Mouse (Mus musculus) liver, embryonic 12.5 days (tissue): Measurements from ENCODE around the gene Cdk20. TPM values are rescaled to one million over a fixed set of nuclear protein-coding genes. Genes with fewer than 3 reads are reported as not detected.

Experiments used
- ATAC-seq: fragments of 200-750 bp; cut with Nextera tagmentation; 2 replicates; pipeline ENCODE4 v1.8.0; 2017; ENCODE audit warnings: moderate number of reproducible peaks, mild to moderate bottlenecking, moderate library complexity
- H3K27ac ChIP-seq: fragments of 300-500 bp; sonication (generic); 2 replicates; pipeline ENCODE4 v1.5.1; 2016; ENCODE audit warnings: mild to moderate bottlenecking
- H3K27me3 ChIP-seq: fragments of 300-500 bp; sonication (generic); replicated peaks from 2 replicates; pipeline ENCODE4 v1.6.1; 2016; ENCODE audit warnings: mild to moderate bottlenecking, moderate library complexity
- H3K36me3 ChIP-seq: fragments of 300-500 bp; sonication (generic); 2 replicates; pipeline ENCODE4 v1.6.1; 2016; ENCODE audit warnings: mild to moderate bottlenecking, moderate library complexity
- H3K4me1 ChIP-seq: fragments of 300-500 bp; sonication (generic); 2 replicates; pipeline ENCODE4 v1.6.1; 2016
- H3K4me2 ChIP-seq: fragments of 300-500 bp; sonication (generic); 2 replicates; pipeline ENCODE4 v1.6.1; 2016; ENCODE audit warnings: mild to moderate bottlenecking, moderate library complexity
- H3K4me3 ChIP-seq: fragments of 300-500 bp; sonication (generic); 2 replicates; pipeline ENCODE4 v1.5.1; 2016; ENCODE audit warnings: mild to moderate bottlenecking, moderate library complexity
- H3K9ac ChIP-seq: fragments of 300-500 bp; sonication (generic); 2 replicates; pipeline ENCODE4 v1.6.1; 2016; ENCODE audit warnings: mild to moderate bottlenecking, moderate library complexity
- H3K9me3 ChIP-seq: fragments of 300-500 bp; sonication (generic); replicated peaks from 2 replicates; pipeline ENCODE4 v1.6.1; 2016; ENCODE audit warnings: mild to moderate bottlenecking, moderate library complexity
- WGBS: fragments of 180-500 bp; shearing (Covaris S2); methylation state at CpG from one replicate; pipeline ENCODE4 v1.1.7; 2016; ENCODE audit not compliant: insufficient replicate concordance; 5-methylcytosine and 5-hydroxymethylcytosine counted together
- polyA plus RNA-seq: library from polyadenylated mRNA; unstranded; fragments of >200 nt; fragmentation: Nextera tagmentation; extraction: Ambion mirVana; gene quantifications from 2 replicates; pipeline ENCODE4 v1.2.1, GENCODE M21; 2016

The Cdk20 gene
- polyA plus RNA-seq, 1 experiment from 2014 or later = 5.5 TPM

- ATAC-seq = no peak
- H3K9me3 ChIP-seq = no peaks in the 10 kb centered on the region
- no peaks in the 10 kb centered on the region for H3K27me3 ChIP-seq
- no peak overlapping the region for H3K4me2 ChIP-seq
- no peak overlapping the region for H3K4me3 ChIP-seq
- no peaks in the 10 kb centered on the region for H3K36me3 ChIP-seq
- H3K4me1 ChIP-seq = peaks cover 53% of the 10 kb centered on the region
- no peak overlapping the region for H3K9ac ChIP-seq
- no peak overlapping the region for H3K27ac ChIP-seq
- 35% methylated on average over 3 of the region's 3 CpGs for WGBS
These were observed 28.6 kb upstream of the Cdk20 start for GRCm38 (mm10) chr13:64403519-64403918.

- WGBS = 70% methylated on average over 6 of the region's 6 CpGs
These were observed 26.6 kb upstream of the Cdk20 start for GRCm38 (mm10) chr13:64405550-64405949.

GRCm38 (mm10) chr13:64407992-64408391 lies 24.1 kb upstream of the Cdk20 start:
- Histone ChIP-seq H3K27ac (no peak overlapping the region), H3K4me2 (no peak overlapping the region), H3K27me3 (no peaks in the 10 kb centered on the region), H3K9me3 (no peaks in the 10 kb centered on the region), H3K9ac (no peak overlapping the region), H3K4me3 (no peak overlapping the region), H3K36me3 (no peaks in the 10 kb centered on the region), H3K4me1 (peaks cover 71% of the 10 kb centered on the region)
- WGBS = 69% methylated on average over 5 of the region's 5 CpGs
- no peak for ATAC-seq

More at GRCm38 (mm10) chr13:64405550-64405949, 26.6 kb upstream of the Cdk20 start:
- Histone ChIP-seq H3K36me3 (no peaks in the 10 kb centered on the region), H3K27me3 (no peaks in the 10 kb centered on the region), H3K9ac (no peak overlapping the region), H3K27ac (no peak overlapping the region), H3K4me2 (no peak overlapping the region), H3K9me3 (no peaks in the 10 kb centered on the region), H3K4me1 (peaks cover 71% of the 10 kb centered on the region), H3K4me3 (no peak overlapping the region)
- ATAC-seq = no peak

- H3K4me1 ChIP-seq = peaks cover 60% of the 10 kb centered on the region
- 14% methylated on average over 5 of the region's 5 CpGs for WGBS
- peak overlapping the region; percentile 41; the same call in 1 of the 2 replicates for H3K9ac ChIP-seq
These were observed 21.5 kb upstream of the Cdk20 start for GRCm38 (mm10) chr13:64410604-64411003.

GRCm38 (mm10) chr13:64411282-64411681 lies 20.8 kb upstream of the Cdk20 start:
- peak overlapping the region; percentile 94 for H3K27ac ChIP-seq
- peak overlapping the region; percentile 41 for H3K9ac ChIP-seq
- H3K27me3 ChIP-seq = no peaks in the 10 kb centered on the region
- H3K4me2 ChIP-seq = peak overlapping the region; percentile 62
- peaks cover 60% of the 10 kb centered on the region for H3K4me1 ChIP-seq
- WGBS = 23% methylated on average over 2 of the region's 2 CpGs
- H3K36me3 ChIP-seq = no peaks in the 10 kb centered on the region
- ATAC-seq = peak; percentile 85
- no peaks in the 10 kb centered on the region for H3K9me3 ChIP-seq
- H3K4me3 ChIP-seq = peak overlapping the region; percentile 29

More at GRCm38 (mm10) chr13:64410604-64411003, 21.5 kb upstream of the Cdk20 start:
- Histone ChIP-seq H3K4me3 (no peak overlapping the region), H3K36me3 (no peaks in the 10 kb centered on the region), H3K9me3 (no peaks in the 10 kb centered on the region), H3K4me2 (peak overlapping the region; percentile 62), H3K27me3 (no peaks in the 10 kb centered on the region), H3K27ac (peak overlapping the region; percentile 94)
- peak; percentile 81 for ATAC-seq

GRCm38 (mm10) chr13:64412752-64413257 lies 19.3 kb upstream of the Cdk20 start:
- H3K4me1 ChIP-seq = peaks cover 61% of the 10 kb centered on the region
- H3K4me3 ChIP-seq = no peak overlapping the region
- no peaks in the 10 kb centered on the region for H3K36me3 ChIP-seq
- H3K9ac ChIP-seq = no peak overlapping the region
- peak overlapping the region; percentile 94 for H3K27ac ChIP-seq
- H3K4me2 ChIP-seq = peak overlapping the region; percentile 10; the same call in 1 of the 2 replicates
- WGBS = 25% methylated on average over 2 of the region's 2 CpGs
- H3K9me3 ChIP-seq = no peaks in the 10 kb centered on the region
- peak; percentile 50 for ATAC-seq
- H3K27me3 ChIP-seq = no peaks in the 10 kb centered on the region

GRCm38 (mm10) chr13:64415659-64416058 lies 16.5 kb upstream of the Cdk20 start:
- H3K27ac ChIP-seq = no peak overlapping the region
- 73% methylated on average over 2 of the region's 2 CpGs for WGBS
- no peaks in the 10 kb centered on the region for H3K36me3 ChIP-seq
- H3K4me1 ChIP-seq = peaks cover 37% of the 10 kb centered on the region
- H3K4me3 ChIP-seq = no peak overlapping the region
- no peak overlapping the region for H3K4me2 ChIP-seq
- no peak for ATAC-seq
- H3K27me3 ChIP-seq = no peaks in the 10 kb centered on the region
- H3K9me3 ChIP-seq = no peaks in the 10 kb centered on the region
- H3K9ac ChIP-seq = no peak overlapping the region

GRCm38 (mm10) chr13:64416955-64417601 lies 15.0 kb upstream of the Cdk20 start:
- no peaks in the 10 kb centered on the region for H3K9me3 ChIP-seq

GRCm38 (mm10) chr13:64420847-64421246 lies 11.3 kb upstream of the Cdk20 start:
- H3K27ac ChIP-seq = no peak overlapping the region
- no peak for ATAC-seq
- peaks cover 13% of the 10 kb centered on the region for H3K4me1 ChIP-seq
- no peak overlapping the region for H3K4me2 ChIP-seq
- WGBS = 34% methylated on average over 1 of the region's 1 CpGs
- H3K9me3 ChIP-seq = no peaks in the 10 kb centered on the region
- no peaks in the 10 kb centered on the region for H3K27me3 ChIP-seq
- no peak overlapping the region for H3K4me3 ChIP-seq
- H3K36me3 ChIP-seq = no peaks in the 10 kb centered on the region
- no peak overlapping the region for H3K9ac ChIP-seq

More at GRCm38 (mm10) chr13:64416955-64417601, 15.0 kb upstream of the Cdk20 start:
- 68% methylated on average over 5 of the region's 5 CpGs for WGBS
- Histone ChIP-seq H3K9ac (no peak overlapping the region), H3K4me2 (no peak overlapping the region), H3K4me3 (no peak overlapping the region), H3K27me3 (no peaks in the 10 kb centered on the region), H3K27ac (no peak overlapping the region), H3K36me3 (no peaks in the 10 kb centered on the region), H3K4me1 (peaks cover 29% of the 10 kb centered on the region)
- ATAC-seq = no peak

GRCm38 (mm10) chr13:64421386-64421785 lies 10.7 kb upstream of the Cdk20 start:
- H3K27me3 ChIP-seq = no peaks in the 10 kb centered on the region
- H3K27ac ChIP-seq = 0 out of 2 replicates have a peak overlapping the region, but pooled peaks have one; percentile 2
- no peak overlapping the region for H3K4me2 ChIP-seq
- no peak overlapping the region for H3K4me3 ChIP-seq
- no peak overlapping the region for H3K9ac ChIP-seq
- ATAC-seq = 0 out of 2 replicates have a peak, but pooled peaks have one; percentile 42
- H3K4me1 ChIP-seq = peaks cover 18% of the 10 kb centered on the region
- no peaks in the 10 kb centered on the region for H3K36me3 ChIP-seq
- WGBS = 31% methylated on average over 3 of the region's 3 CpGs
- no peaks in the 10 kb centered on the region for H3K9me3 ChIP-seq

GRCm38 (mm10) chr13:64421952-64422606 lies 10.0 kb upstream of the Cdk20 start:
- H3K9me3 ChIP-seq = no peaks in the 10 kb centered on the region
- no peak overlapping the region for H3K27ac ChIP-seq
- no peaks in the 10 kb centered on the region for H3K27me3 ChIP-seq
- peaks cover 17% of the 10 kb centered on the region for H3K4me1 ChIP-seq
- no peak overlapping the region for H3K9ac ChIP-seq
- H3K4me3 ChIP-seq = no peak overlapping the region
- H3K36me3 ChIP-seq = no peaks in the 10 kb centered on the region
- no peak for ATAC-seq
- H3K4me2 ChIP-seq = no peak overlapping the region
- 75% methylated on average over 7 of the region's 7 CpGs for WGBS

- H3K36me3 ChIP-seq = no peaks in the 10 kb centered on the region
- WGBS = 83% methylated on average over 6 of the region's 6 CpGs
- H3K9ac ChIP-seq = no peak overlapping the region
- no peak overlapping the region for H3K27ac ChIP-seq
- no peak overlapping the region for H3K4me2 ChIP-seq
- peaks cover 12% of the 10 kb centered on the region for H3K4me1 ChIP-seq
- H3K27me3 ChIP-seq = no peaks in the 10 kb centered on the region
- ATAC-seq = no peak
- H3K4me3 ChIP-seq = no peak overlapping the region
- no peaks in the 10 kb centered on the region for H3K9me3 ChIP-seq
These were observed 9.5 kb upstream of the Cdk20 start for GRCm38 (mm10) chr13:64422607-64422957.
